Mouse (Mus musculus) embryonic facial prominence, embryonic 15.5 days (tissue): Measurements from ENCODE around the gene Cab39l. TPM values are rescaled to one million over a fixed set of nuclear protein-coding genes. Genes with fewer than 3 reads are reported as not detected.

Experiments
- ATAC-seq: fragments of 200-750 bp; cut with Nextera tagmentation; 2 replicates; pipeline ENCODE4 v1.8.0; 2017; ENCODE audit warnings: low read depth, moderate TSS enrichment; ENCODE audit not compliant: insufficient number of reproducible peaks, low FRiP score, low TSS enrichment
- H3K27ac ChIP-seq: fragments of 300-500 bp; sonication (generic); replicated peaks from 2 replicates; pipeline ENCODE4 v1.5.1; 2015; ENCODE audit warnings: mild to moderate bottlenecking, inconsistent platforms
- H3K27me3 ChIP-seq: fragments of 300-500 bp; sonication (generic); 2 replicates; pipeline ENCODE4 v1.6.1; 2015; ENCODE audit warnings: inconsistent platforms
- H3K36me3 ChIP-seq: fragments of 300-500 bp; sonication (generic); 2 replicates; pipeline ENCODE4 v1.6.1; 2015; ENCODE audit warnings: mild to moderate bottlenecking, inconsistent platforms
- H3K4me1 ChIP-seq: fragments of 300-500 bp; sonication (generic); 2 replicates; pipeline ENCODE4 v1.6.1; 2015; ENCODE audit warnings: inconsistent platforms
- H3K4me2 ChIP-seq: fragments of 300-500 bp; sonication (generic); replicated peaks from 2 replicates; pipeline ENCODE4 v1.6.1; 2015; ENCODE audit warnings: mild to moderate bottlenecking, inconsistent platforms
- H3K4me3 ChIP-seq: fragments of 300-500 bp; sonication (generic); replicated peaks from 2 replicates; pipeline ENCODE4 v1.5.1; 2015; ENCODE audit warnings: mild to moderate bottlenecking, inconsistent platforms
- H3K9ac ChIP-seq: fragments of 300-500 bp; sonication (generic); 2 replicates; pipeline ENCODE4 v1.6.1; 2015; ENCODE audit warnings: inconsistent platforms
- H3K9me3 ChIP-seq: fragments of 300-500 bp; sonication (generic); replicated peaks from 2 replicates; pipeline ENCODE4 v1.6.1; 2016; ENCODE audit warnings: inconsistent platforms
- WGBS: fragments of 180-500 bp; shearing (Covaris S2); methylation state at CpG from one replicate; pipeline ENCODE4 v1.1.7; 2015; 5-methylcytosine and 5-hydroxymethylcytosine counted together
- polyA plus RNA-seq: library from polyadenylated mRNA; unstranded; fragments of >200 nt; fragmentation: Nextera tagmentation; extraction: Ambion mirVana; gene quantifications from 2 replicates; pipeline ENCODE4 v1.2.1, GENCODE M21; 2015

Cab39l gene
- polyA plus RNA-seq, 1 experiment from 2014 or later = 39.8 TPM

- H3K9me3 ChIP-seq = no peaks in the 10 kb centered on the region
- H3K36me3 ChIP-seq = no peaks in the 10 kb centered on the region
- peak overlapping the region; percentile 79 for H3K4me2 ChIP-seq
- peak overlapping the region; percentile 93 for H3K4me3 ChIP-seq
- no peak for ATAC-seq
- no peaks in the 10 kb centered on the region for H3K27me3 ChIP-seq
- H3K9ac ChIP-seq = peak overlapping the region; percentile 82; the same call in 1 of the 2 replicates
- no peak overlapping the region for H3K27ac ChIP-seq
- WGBS = 15% methylated on average over 7 of the region's 7 CpGs
- peaks cover 2% of the 10 kb centered on the region; the same call in 1 of the 2 replicates for H3K4me1 ChIP-seq
These were observed 733 bp upstream of the Cab39l start for GRCm38 (mm10) chr14:59440039-59440438.

- peaks cover 2% of the 10 kb centered on the region; the same call in 1 of the 2 replicates for H3K4me1 ChIP-seq
- peak overlapping the region; percentile 93 for H3K4me3 ChIP-seq
- 8% methylated on average over 6 of the region's 6 CpGs for WGBS
- H3K27me3 ChIP-seq = no peaks in the 10 kb centered on the region
- peak overlapping the region; percentile 79 for H3K4me2 ChIP-seq
- peak overlapping the region; percentile 82 for H3K9ac ChIP-seq
- peak overlapping the region; percentile 86 for H3K27ac ChIP-seq
- no peak for ATAC-seq
- no peaks in the 10 kb centered on the region for H3K9me3 ChIP-seq
- H3K36me3 ChIP-seq = no peaks in the 10 kb centered on the region
These were observed 667 bp downstream of the Cab39l start for GRCm38 (mm10) chr14:59441472-59441805.

DNA sequence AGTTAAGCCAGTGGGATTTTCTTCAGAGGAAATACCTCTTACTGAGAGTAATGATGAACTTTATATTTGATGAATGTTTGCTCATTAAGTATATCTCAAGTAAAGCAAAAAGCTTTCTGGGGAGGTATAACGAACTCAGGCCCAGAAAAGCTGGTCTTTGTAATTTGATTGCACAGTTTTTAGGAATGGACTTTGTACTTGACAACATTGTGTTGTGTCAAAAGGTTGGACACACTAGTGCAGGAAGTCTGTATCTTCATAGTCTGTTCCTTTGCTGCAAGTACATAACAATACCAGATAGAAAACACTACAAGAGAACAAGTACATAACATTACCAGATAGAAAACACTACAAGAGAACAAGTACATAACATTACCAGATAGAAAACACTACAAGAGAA is 4.6 kb downstream of the Cab39l start:
- ATAC-seq = no peak
- no peaks in the 10 kb centered on the region for H3K36me3 ChIP-seq
- no peak overlapping the region for H3K4me2 ChIP-seq
- no peak overlapping the region for H3K4me3 ChIP-seq
- no peak overlapping the region for H3K9ac ChIP-seq
- no peaks in the 10 kb centered on the region for H3K4me1 ChIP-seq
- WGBS = 90% methylated on average over 1 of the region's 1 CpGs
- H3K27ac ChIP-seq = no peak overlapping the region
- no peaks in the 10 kb centered on the region for H3K9me3 ChIP-seq
- H3K27me3 ChIP-seq = no peaks in the 10 kb centered on the region

GRCm38 (mm10) chr14:59447981-59448380 is 7.2 kb downstream of the Cab39l start:
- Histone ChIP-seq H3K27ac (no peak overlapping the region), H3K9me3 (no peaks in the 10 kb centered on the region), H3K4me2 (no peak overlapping the region), H3K4me1 (no peaks in the 10 kb centered on the region), H3K9ac (no peak overlapping the region), H3K4me3 (no peak overlapping the region), H3K27me3 (no peaks in the 10 kb centered on the region), H3K36me3 (no peaks in the 10 kb centered on the region)
- no peak for ATAC-seq

DNA sequence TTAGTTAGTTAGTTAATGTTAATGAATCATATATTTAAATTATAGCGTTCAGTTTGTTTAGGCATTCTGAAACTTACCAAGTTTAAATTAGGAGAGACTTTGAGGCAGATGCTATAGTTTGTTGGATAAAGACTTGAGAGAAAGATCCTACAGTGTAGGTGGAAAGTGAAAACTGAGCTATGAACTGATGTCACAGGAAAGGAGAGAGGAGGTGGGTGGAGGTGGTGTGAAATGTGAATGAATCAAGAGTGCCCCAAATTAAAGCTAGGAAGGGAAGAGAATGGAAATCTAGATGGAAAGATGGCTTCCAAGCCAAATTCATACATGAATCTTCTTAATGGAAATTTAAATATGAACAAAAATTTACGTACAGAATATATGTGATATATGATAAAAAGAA is 25.7 kb downstream of the Cab39l start:
- Histone ChIP-seq H3K27ac (no peak overlapping the region), H3K36me3 (peaks cover 7% of the 10 kb centered on the region; the same call in 1 of the 2 replicates), H3K27me3 (no peaks in the 10 kb centered on the region), H3K4me1 (no peaks in the 10 kb centered on the region; the same call in 1 of the 2 replicates), H3K9ac (no peak overlapping the region), H3K9me3 (no peaks in the 10 kb centered on the region), H3K4me3 (no peak overlapping the region), H3K4me2 (no peak overlapping the region)
- 96% methylated on average over 2 of the region's 2 CpGs for WGBS
- no peak for ATAC-seq

DNA sequence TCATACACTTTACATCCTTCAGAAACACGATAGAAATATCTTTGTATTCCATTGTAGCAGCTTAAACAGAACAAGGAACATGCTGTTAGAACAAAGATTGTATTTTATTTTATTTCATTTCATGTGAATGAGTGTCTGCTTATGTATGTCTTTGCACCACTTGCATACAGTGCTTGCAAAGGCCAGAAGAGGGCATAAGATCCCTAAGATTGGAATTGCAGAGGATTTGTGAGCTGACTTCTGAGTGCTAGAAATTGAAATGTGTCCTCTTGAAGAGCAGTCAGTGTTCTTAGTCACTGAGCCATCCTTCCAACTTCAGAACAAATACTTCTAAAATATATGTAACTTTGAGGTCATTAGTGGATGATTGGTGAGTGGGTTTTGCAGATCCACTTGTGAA is 27.0 kb downstream of the Cab39l start:
- no peak overlapping the region for H3K27ac ChIP-seq
- no peaks in the 10 kb centered on the region for H3K36me3 ChIP-seq
- no peak overlapping the region for H3K9ac ChIP-seq
- ATAC-seq = no peak
- H3K9me3 ChIP-seq = no peaks in the 10 kb centered on the region
- no peak overlapping the region for H3K4me2 ChIP-seq
- no peaks in the 10 kb centered on the region for H3K27me3 ChIP-seq
- H3K4me3 ChIP-seq = no peak overlapping the region
- 59% methylated on average over 1 of the region's 1 CpGs for WGBS
- no peaks in the 10 kb centered on the region; the same call in 1 of the 2 replicates for H3K4me1 ChIP-seq

DNA sequence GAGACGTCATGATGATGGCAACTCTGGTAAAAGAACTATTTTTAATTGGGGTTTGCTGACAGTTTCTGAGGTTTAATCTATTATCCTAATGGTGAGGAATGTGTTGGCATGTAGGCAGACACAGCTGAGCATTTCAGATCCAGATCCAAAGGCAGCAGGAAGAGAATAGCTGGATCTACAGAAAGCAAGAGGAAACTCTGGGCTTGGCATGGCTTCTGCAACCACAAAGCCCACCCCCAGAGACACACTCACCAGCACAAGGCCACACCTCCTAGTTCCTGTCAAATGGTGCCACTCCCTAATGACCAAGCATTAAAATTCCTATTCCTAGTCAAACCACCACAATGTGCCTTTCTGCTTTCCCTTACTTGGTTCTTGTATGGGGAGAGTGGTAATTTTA is 30.0 kb downstream of the Cab39l start:
- H3K4me2 ChIP-seq = no peak overlapping the region
- H3K4me3 ChIP-seq = no peak overlapping the region
- no peaks in the 10 kb centered on the region; the same call in 1 of the 2 replicates for H3K4me1 ChIP-seq
- no peaks in the 10 kb centered on the region for H3K9me3 ChIP-seq
- 79% methylated on average over 1 of the region's 1 CpGs for WGBS
- H3K36me3 ChIP-seq = no peaks in the 10 kb centered on the region
- H3K9ac ChIP-seq = no peak overlapping the region
- H3K27ac ChIP-seq = no peak overlapping the region
- H3K27me3 ChIP-seq = no peaks in the 10 kb centered on the region
- ATAC-seq = no peak

DNA sequence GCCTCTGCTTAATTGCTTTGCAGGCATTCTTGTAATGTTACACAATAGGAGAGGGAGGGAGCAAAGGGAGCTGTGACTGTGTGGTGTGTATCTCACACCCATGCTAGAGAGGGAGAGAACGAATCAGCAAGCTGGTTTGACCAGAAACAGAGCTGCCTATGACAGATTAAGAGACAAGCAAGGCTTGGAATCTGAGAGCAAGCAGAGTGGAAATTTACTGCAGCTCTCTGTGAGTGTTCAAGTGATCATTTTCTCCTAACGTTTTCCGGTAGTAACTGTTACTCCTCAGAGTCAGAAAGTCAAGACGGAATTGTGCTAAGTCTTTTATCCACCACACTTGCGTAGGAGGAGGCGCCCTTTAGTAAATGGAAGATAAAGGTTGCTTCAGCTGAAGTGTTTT is 37.9 kb downstream of the Cab39l start:
- Histone ChIP-seq H3K4me3 (no peak overlapping the region), H3K4me1 (0 out of 2 replicates have a peak, but pooled peaks cover 8% of the 10 kb centered on the region), H3K9me3 (no peaks in the 10 kb centered on the region), H3K4me2 (no peak overlapping the region), H3K9ac (no peak overlapping the region), H3K27me3 (no peaks in the 10 kb centered on the region), H3K36me3 (no peaks in the 10 kb centered on the region), H3K27ac (0 out of 2 replicates have a peak overlapping the region, but pooled peaks have one; percentile 35)
- 51% methylated on average over 6 of the region's 6 CpGs for WGBS
- ATAC-seq = no peak

GRCm38 (mm10) chr14:59485247-59485810 is 44.6 kb downstream of the Cab39l start:
- no peak for ATAC-seq
- 88% methylated on average over 4 of the region's 4 CpGs for WGBS
- Histone ChIP-seq H3K9ac (no peak overlapping the region), H3K9me3 (no peaks in the 10 kb centered on the region), H3K4me3 (no peak overlapping the region), H3K4me2 (no peak overlapping the region), H3K27me3 (no peaks in the 10 kb centered on the region), H3K27ac (no peak overlapping the region), H3K36me3 (no peaks in the 10 kb centered on the region), H3K4me1 (no peaks in the 10 kb centered on the region)

GRCm38 (mm10) chr14:59492376-59492775 is 51.6 kb downstream of the Cab39l start:
- H3K4me1 ChIP-seq = no peaks in the 10 kb centered on the region
- H3K4me2 ChIP-seq = no peak overlapping the region
- no peak for ATAC-seq
- no peak overlapping the region for H3K9ac ChIP-seq
- H3K27me3 ChIP-seq = no peaks in the 10 kb centered on the region
- WGBS = 78% methylated on average over 4 of the region's 4 CpGs
- no peaks in the 10 kb centered on the region for H3K36me3 ChIP-seq
- H3K9me3 ChIP-seq = no peaks in the 10 kb centered on the region
- no peak overlapping the region for H3K4me3 ChIP-seq
- H3K27ac ChIP-seq = no peak overlapping the region

DNA sequence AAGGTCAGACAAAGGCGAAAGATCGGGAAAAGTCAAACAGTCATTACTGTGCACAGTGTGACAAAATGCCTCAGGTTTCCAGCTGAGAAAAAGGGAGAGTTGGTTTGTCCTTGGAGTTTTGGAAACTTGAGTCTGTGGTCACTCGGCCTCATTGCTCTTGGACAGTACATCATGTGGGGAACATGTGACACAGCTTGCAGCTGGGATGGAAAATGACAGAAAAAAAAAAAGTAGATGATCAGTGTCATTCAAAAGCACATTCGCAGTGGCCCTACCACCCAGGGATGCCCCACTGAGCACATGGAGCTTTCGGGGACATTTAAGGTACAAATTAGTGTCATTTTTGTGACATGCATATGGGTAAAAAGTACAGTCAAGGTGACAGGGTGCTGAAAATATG is 57.2 kb downstream of the Cab39l start:
- Histone ChIP-seq H3K27ac (no peak overlapping the region), H3K4me3 (no peak overlapping the region), H3K4me1 (no peaks in the 10 kb centered on the region), H3K36me3 (no peaks in the 10 kb centered on the region), H3K27me3 (no peaks in the 10 kb centered on the region), H3K4me2 (no peak overlapping the region), H3K9ac (no peak overlapping the region), H3K9me3 (no peaks in the 10 kb centered on the region)
- 85% methylated on average over 5 of the region's 5 CpGs for WGBS
- ATAC-seq = no peak

DNA sequence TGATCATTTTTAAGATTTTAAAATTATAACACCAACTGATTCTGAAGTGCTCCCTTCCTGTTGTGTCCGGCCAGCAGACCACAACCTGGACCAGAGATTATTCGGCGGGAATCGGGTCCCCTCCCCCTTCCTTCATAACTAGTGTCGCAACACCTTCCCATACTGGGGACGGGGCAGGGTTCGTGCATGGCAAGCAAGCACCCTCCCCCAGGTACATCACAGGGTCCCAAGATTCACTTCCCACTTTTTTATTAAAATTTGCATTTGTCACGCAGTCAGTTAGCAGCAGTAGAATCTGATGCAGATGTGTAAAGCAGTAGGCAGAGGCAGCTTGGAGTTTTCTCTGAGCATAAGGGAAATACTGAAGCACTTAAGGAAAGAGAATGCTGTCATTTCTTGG is 64.1 kb downstream of the Cab39l start:
- 91% methylated on average over 8 of the region's 8 CpGs for WGBS
- H3K27me3 ChIP-seq = no peaks in the 10 kb centered on the region
- no peak overlapping the region for H3K27ac ChIP-seq
- H3K9ac ChIP-seq = no peak overlapping the region
- H3K4me2 ChIP-seq = no peak overlapping the region
- no peaks in the 10 kb centered on the region for H3K9me3 ChIP-seq
- no peaks in the 10 kb centered on the region for H3K4me1 ChIP-seq
- ATAC-seq = no peak
- 0 out of 2 replicates have a peak, but pooled peaks cover 4% of the 10 kb centered on the region for H3K36me3 ChIP-seq
- no peak overlapping the region for H3K4me3 ChIP-seq
